Mouse (Mus musculus) spleen, adult 2 months (tissue): Measurements from ENCODE around the gene Ntrk3.

Experiments used
- CTCF ChIP-seq: fragments of 200-500 bp; IDR thresholded peaks from 2 replicates; pipeline ENCODE4 v1.5.1; 2011; ENCODE audit warnings: mild to moderate bottlenecking, inconsistent platforms; ENCODE audit not compliant: insufficient read depth, insufficient read length, insufficient replicate concordance; ENCODE audit errors: extremely low read depth
- POLR2A ChIP-seq: fragments of 200-500 bp; IDR thresholded peaks from 2 replicates; pipeline ENCODE4 v1.6.1; 2011; ENCODE audit warnings: low read depth, low read length, inconsistent platforms

DNA sequence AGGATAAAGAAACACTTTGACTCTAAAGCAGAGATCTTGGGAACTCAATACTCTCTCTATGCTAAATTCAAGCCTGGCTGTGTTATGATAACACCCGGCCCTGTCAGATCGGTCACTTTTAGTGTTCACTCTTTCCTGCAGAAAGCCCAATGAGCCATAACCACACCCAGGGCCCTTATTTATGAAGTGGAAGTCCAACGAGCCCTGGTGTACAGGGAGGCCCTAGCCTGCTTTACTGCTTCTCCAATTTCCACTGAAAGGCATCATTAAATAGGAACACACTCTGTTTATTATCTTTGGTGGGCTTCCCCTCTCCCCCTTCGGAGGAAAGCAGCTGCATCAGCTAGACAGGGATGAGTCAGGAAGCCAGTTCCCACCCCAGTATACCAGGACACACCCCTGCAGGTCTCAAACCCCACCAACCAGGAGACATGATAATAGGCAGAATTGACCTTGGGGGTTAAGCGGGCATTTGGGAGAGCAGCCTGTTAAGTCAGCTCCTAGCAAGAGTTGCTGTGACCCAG lies 489.6 kb downstream of the Ntrk3 start:
- TF ChIP-seq CTCF, result no peak
- no peak for TF ChIP-seq POLR2A
